Mouse (Mus musculus) CH12.LX (cell line): ENCODE measurements around the gene Fbxw10. TPM values are rescaled to one million over a fixed set of nuclear protein-coding genes. Genes with fewer than 3 reads are reported as not detected.

ENCODE experiments used
- DNase-seq: peaks from one replicate; pipeline ENCODE4 v3.0.0-alpha.2; 2013; ENCODE audit errors: extremely low read depth
- H3K27ac ChIP-seq: 2 replicates; pipeline ENCODE4 v1.5.1; 2012; ENCODE audit warnings: low read depth, mild to moderate bottlenecking, control low read depth, moderate library complexity; ENCODE audit not compliant: insufficient read depth
- H3K27me3 ChIP-seq: replicated peaks from 2 replicates; pipeline ENCODE3; 2012; ENCODE audit warnings: inconsistent platforms
- H3K36me3 ChIP-seq, 2 experiments: replicated peaks in 1 of 2; 2 replicates each; pipeline versions ENCODE3 to v1.6.1; 2012; ENCODE audit warnings: inconsistent platforms in 1 of 2, low read length in 1 of 2, mild to moderate bottlenecking in 1 of 2, mixed read lengths in 1 of 2, moderate library complexity in 1 of 2; ENCODE audit not compliant: control insufficient read depth in 1 of 2, insufficient read depth in 1 of 2
- H3K4me1 ChIP-seq, 2 experiments: 2 replicates each; pipeline ENCODE4 v1.6.1; 2012; ENCODE audit warnings: inconsistent platforms in 1 of 2, moderate library complexity in 1 of 2; ENCODE audit not compliant: insufficient read depth in 2 of 2, control insufficient read depth in 1 of 2
- H3K4me2 ChIP-seq: 2 replicates; pipeline ENCODE4 v1.6.1; 2012; ENCODE audit warnings: low read depth, mild to moderate bottlenecking, control low read depth; ENCODE audit not compliant: poor library complexity, insufficient read depth, severe bottlenecking
- H3K4me3 ChIP-seq, 3 experiments: fragments of 150-350 bp in 1 of 3; sonication (generic) in 1 of 3; replicated peaks in 1 of 3; 2 replicates each; pipeline versions ENCODE3 to v1.5.1; 2011 to 2012; ENCODE audit warnings: low read depth in 2 of 3, low read length in 2 of 3, mild to moderate bottlenecking in 2 of 3, moderate library complexity in 2 of 3, control low read depth in 1 of 3, improper control_type of control experiment in 1 of 3, inconsistent platforms in 1 of 3, mixed read lengths in 1 of 3; ENCODE audit not compliant: poor library complexity in 1 of 3
- H3K79me2 ChIP-seq: replicated peaks from 2 replicates; pipeline ENCODE4 v1.6.1; 2012; ENCODE audit warnings: mild to moderate bottlenecking, moderate library complexity; ENCODE audit not compliant: control insufficient read depth, poor library complexity, insufficient read depth, severe bottlenecking; ENCODE audit errors: extremely low read depth
- H3K9ac ChIP-seq: 2 replicates; pipeline ENCODE4 v1.6.1; 2012; ENCODE audit warnings: low read depth, mild to moderate bottlenecking, control low read depth, moderate library complexity; ENCODE audit not compliant: insufficient read depth
- H3K9me3 ChIP-seq: replicated peaks from 2 replicates; pipeline ENCODE3; 2012; ENCODE audit warnings: low read length, inconsistent platforms, mixed read lengths
- BHLHE40 ChIP-seq: IDR thresholded peaks from 2 replicates; pipeline ENCODE4 v1.6.1; 2011; ENCODE audit warnings: mild to moderate bottlenecking, low read depth, low read length, improper control_type of control experiment
- CHD2 ChIP-seq: IDR thresholded peaks from 2 replicates; pipeline ENCODE4 v1.6.1; 2011; ENCODE audit warnings: low read length, improper control_type of control experiment
- E2F4 ChIP-seq: IDR thresholded peaks from 2 replicates; pipeline ENCODE4 v1.6.1; 2011; ENCODE audit warnings: low read depth, low read length, improper control_type of control experiment; ENCODE audit not compliant: insufficient replicate concordance
- ELF1 ChIP-seq: IDR thresholded peaks from 2 replicates; pipeline ENCODE4 v1.6.1; 2014; ENCODE audit warnings: low read depth, mild to moderate bottlenecking, inconsistent platforms, low read length, improper control_type of control experiment
- ETS1 ChIP-seq: conservative IDR thresholded peaks from 2 replicates; pipeline ENCODE4 v1.6.1; 2012; ENCODE audit warnings: low read depth, mild to moderate bottlenecking, inconsistent platforms, low read length, improper control_type of control experiment, moderate library complexity
- HCFC1 ChIP-seq: IDR thresholded peaks from 2 replicates; pipeline ENCODE4 v1.6.1; 2012; ENCODE audit warnings: low read depth, mild to moderate bottlenecking, inconsistent platforms, low read length, improper control_type of control experiment
- IRF4 ChIP-seq: IDR thresholded peaks from 2 replicates; pipeline ENCODE4 v1.6.1; 2014; ENCODE audit warnings: low read depth, mild to moderate bottlenecking, inconsistent platforms, low read length, improper control_type of control experiment
- JUN ChIP-seq: IDR thresholded peaks from 2 replicates; pipeline ENCODE4 v1.6.1; 2011; ENCODE audit warnings: low read depth, mild to moderate bottlenecking, low read length, improper control_type of control experiment, moderate library complexity; ENCODE audit not compliant: insufficient read depth
- JUND ChIP-seq: conservative IDR thresholded peaks from 2 replicates; pipeline ENCODE4 v1.6.1; 2011; ENCODE audit warnings: low read depth, low read length, improper control_type of control experiment
- KAT2A ChIP-seq: IDR thresholded peaks from 2 replicates; pipeline ENCODE4 v1.6.1; 2012; ENCODE audit warnings: low read length, improper control_type of control experiment, inconsistent platforms; ENCODE audit not compliant: insufficient replicate concordance
- MAFK ChIP-seq: IDR thresholded peaks from 2 replicates; pipeline ENCODE4 v1.6.1; 2011; ENCODE audit warnings: low read length, improper control_type of control experiment; ENCODE audit not compliant: insufficient replicate concordance
- MEF2A ChIP-seq: IDR thresholded peaks from 2 replicates; pipeline ENCODE4 v1.6.1; 2014; ENCODE audit warnings: low read depth, mild to moderate bottlenecking, inconsistent platforms, low read length, improper control_type of control experiment, borderline replicate concordance
- MXI1 ChIP-seq: IDR thresholded peaks from 2 replicates; pipeline ENCODE4 v1.6.1; 2011; ENCODE audit warnings: mild to moderate bottlenecking, low read depth, low read length, improper control_type of control experiment
- NELFE ChIP-seq: IDR thresholded peaks from 2 replicates; pipeline ENCODE4 v1.6.1; 2011; ENCODE audit warnings: low read depth, low read length, improper control_type of control experiment
- NRF1 ChIP-seq: IDR thresholded peaks from 2 replicates; pipeline ENCODE4 v1.6.1; 2014; ENCODE audit warnings: low read depth, mild to moderate bottlenecking, inconsistent platforms, low read length, improper control_type of control experiment, moderate library complexity
- PAX5 ChIP-seq: IDR thresholded peaks from 2 replicates; pipeline ENCODE4 v1.6.1; 2012; ENCODE audit warnings: low read length, inconsistent platforms, mixed read lengths
- POLR2A ChIP-seq: IDR thresholded peaks from 2 replicates; pipeline ENCODE4 v1.6.1; 2011; ENCODE audit warnings: low read depth, mild to moderate bottlenecking, improper control_type of control experiment, low read length
- POLR2AphosphoS2 ChIP-seq: IDR thresholded peaks from 2 replicates; pipeline ENCODE4 v1.6.1; 2011; ENCODE audit warnings: low read depth, low read length, improper control_type of control experiment
- RCOR1 ChIP-seq: conservative IDR thresholded peaks from 2 replicates; pipeline ENCODE4 v1.6.1; 2012; ENCODE audit warnings: low read depth, mild to moderate bottlenecking, inconsistent platforms, low read length, improper control_type of control experiment
- SIN3A ChIP-seq: IDR thresholded peaks from 2 replicates; pipeline ENCODE4 v1.6.1; 2012; ENCODE audit warnings: low read length, improper control_type of control experiment, inconsistent platforms
- SMC3 ChIP-seq: IDR thresholded peaks from 2 replicates; pipeline ENCODE4 v1.6.1; 2011; ENCODE audit warnings: low read depth, low read length, improper control_type of control experiment
- TCF12 ChIP-seq: IDR thresholded peaks from 2 replicates; pipeline ENCODE4 v1.6.1; 2014; ENCODE audit warnings: low read depth, mild to moderate bottlenecking, inconsistent platforms, low read length, improper control_type of control experiment
- UBTF ChIP-seq: IDR thresholded peaks from 2 replicates; pipeline ENCODE4 v1.6.1; 2012; ENCODE audit warnings: low read depth, mild to moderate bottlenecking, inconsistent platforms, low read length, improper control_type of control experiment, moderate library complexity
- USF1 ChIP-seq: IDR thresholded peaks from 2 replicates; pipeline ENCODE4 v1.6.1; 2014; ENCODE audit warnings: low read depth, mild to moderate bottlenecking, inconsistent platforms, low read length, improper control_type of control experiment
- USF2 ChIP-seq: conservative IDR thresholded peaks from 2 replicates; pipeline ENCODE4 v1.6.1; 2011; ENCODE audit warnings: low read depth, low read length, improper control_type of control experiment
- ZC3H11A ChIP-seq: IDR thresholded peaks from 2 replicates; pipeline ENCODE4 v1.6.1; 2012; ENCODE audit warnings: low read depth, mild to moderate bottlenecking, inconsistent platforms, low read length, improper control_type of control experiment
- ZKSCAN1 ChIP-seq: IDR thresholded peaks from 2 replicates; pipeline ENCODE4 v1.6.1; 2012; ENCODE audit warnings: low read depth, inconsistent platforms, low read length, improper control_type of control experiment, borderline replicate concordance
- ZNF384 ChIP-seq: IDR thresholded peaks from 2 replicates; pipeline ENCODE4 v1.6.1; 2012; ENCODE audit warnings: low read depth, low read length, improper control_type of control experiment, inconsistent platforms
- dilution Hi-C: fragments of 300-500 bp; cut with MboI; formaldehyde crosslinking; loops from 2 replicates; pipeline ENCODE4 v1.14.3; 2020; ENCODE audit warnings: low sequenced_read_pairs; ENCODE audit not compliant: extremely low pct_unique_long_range_greater_than_20kb, extremely low pct_ligation_motif_present
- in situ Hi-C: fragments of 300-500 bp; cut with MboI; formaldehyde crosslinking; loops from 3 replicates; pipeline ENCODE4 v1.14.3; 2019; ENCODE audit warnings: low sequenced_read_pairs, low pct_ligation_motif_present, low pct_unique_long_range_greater_than_20kb, mixed read lengths
- polyA plus RNA-seq: library from polyadenylated mRNA; unstranded; fragments of >175 nt; gene quantifications from 2 replicates; pipeline ENCODE4 v1.2.1, GENCODE M21; 2012; ENCODE audit warnings: low read depth; ENCODE audit not compliant: insufficient read length
- total RNA-seq, 2 experiments: library from RNA; depleted of rRNA; stranded (reverse); fragments of 300-350 nt in 1 of 2; fragments of >200 nt in 1 of 2; gene quantifications; 2 replicates each; pipeline ENCODE4 v1.2.3; 2012 to 2014

Gene Fbxw10
- total and polyA plus RNA-seq, 3 experiments: 0.59 to 1.4 (median 0.78) TPM

DNA sequence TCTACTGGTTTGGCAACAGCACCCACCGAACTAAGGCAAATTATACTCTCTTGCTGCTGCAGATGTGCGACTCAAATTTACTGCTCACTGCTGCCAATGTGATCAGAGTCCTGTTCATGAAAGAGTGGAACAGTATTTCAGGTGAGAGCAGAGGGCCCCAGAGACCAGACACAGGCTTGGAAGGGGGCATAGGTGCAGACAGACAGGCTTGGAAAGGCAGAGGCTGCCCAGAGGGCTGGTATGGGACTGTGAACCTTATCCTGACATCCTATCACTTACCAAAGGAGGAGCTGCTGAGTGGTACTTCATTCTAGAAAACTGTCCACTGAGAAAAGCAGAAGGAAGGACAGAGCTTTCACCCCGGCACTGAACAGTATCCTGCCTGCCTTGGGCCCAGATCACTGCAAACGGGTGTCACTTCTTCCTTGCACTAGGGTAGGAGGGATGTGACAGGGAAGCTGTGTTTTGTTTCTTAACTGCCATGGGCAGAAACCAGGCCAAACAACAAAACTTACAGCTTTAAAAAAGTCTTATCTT lies 854 bp downstream of the Fbxw10 start:
- H3K27me3 ChIP-seq: no peaks in the 10 kb centered on the region
- no peak for TF ChIP-seq CHD2
- TF ChIP-seq ZKSCAN1: no peak
- TF ChIP-seq MAFK: no peak
- TF ChIP-seq ZNF384: no peak
- TF ChIP-seq UBTF: no peak
- no peak for TF ChIP-seq RCOR1
- TF ChIP-seq NRF1: no peak
- TF ChIP-seq SMC3: no peak
- TF ChIP-seq MXI1: no peak
- no peak for TF ChIP-seq PAX5
- TF ChIP-seq JUN: no peak
- TF ChIP-seq POLR2AphosphoS2: no peak
- no peak for TF ChIP-seq USF1
- TF ChIP-seq BHLHE40: no peak
- TF ChIP-seq ETS1: no peak
- TF ChIP-seq TCF12: no peak
- TF ChIP-seq SIN3A: no peak
- no peak for TF ChIP-seq MEF2A
- no peak for TF ChIP-seq ELF1
- peaks cover 2 to 11% of the 10 kb centered on the region in 2 experiments for H3K4me1 ChIP-seq
- peak overlapping the region in 1 of 3 experiments; percentile 45 for H3K4me3 ChIP-seq
- no peaks in the 10 kb centered on the region for H3K36me3 ChIP-seq
- dilution Hi-C loops (no loop called here), in situ Hi-C loops (loop anchor here (5.0 kb wide), 1 partner anchor 90 kb away; no protein-coding TSS in a partner anchor)
- DNase-seq: peak; percentile 9
- H3K9me3 ChIP-seq: no peaks in the 10 kb centered on the region
- no peaks in the 10 kb centered on the region for H3K79me2 ChIP-seq
- H3K4me2 ChIP-seq: 0 out of 2 replicates have a peak overlapping the region, but pooled peaks have one; percentile 52
- H3K9ac ChIP-seq: no peak overlapping the region
- no peak overlapping the region for H3K27ac ChIP-seq

DNA sequence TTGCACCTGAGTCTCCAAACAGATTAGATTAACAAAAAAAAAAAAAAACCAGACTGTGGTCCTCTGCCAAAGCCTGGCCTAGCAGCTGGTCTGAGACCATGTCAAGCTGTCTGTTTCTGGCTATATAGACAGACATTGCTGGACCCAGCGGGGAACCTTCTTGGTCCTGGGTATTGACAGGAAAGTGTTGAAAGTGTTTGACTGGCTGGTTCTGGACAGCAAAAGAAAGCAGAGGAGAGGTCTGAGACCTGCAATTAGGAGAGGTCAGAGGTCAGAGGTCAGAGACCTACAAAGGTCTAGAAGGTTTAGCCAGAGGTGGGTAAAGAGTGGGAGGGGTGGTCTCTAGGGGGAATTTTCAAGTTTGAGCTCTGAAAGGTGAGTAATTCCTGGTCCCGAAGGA lies 1.4 kb downstream of the Fbxw10 start:
- no peak overlapping the region for H3K4me2 ChIP-seq
- no peaks in the 10 kb centered on the region for H3K9me3 ChIP-seq
- H3K27ac ChIP-seq: no peak overlapping the region
- in situ Hi-C loops: loop anchor here (5.0 kb wide), 1 partner anchor 91 kb away; no protein-coding TSS in a partner anchor
- no peaks in the 10 kb centered on the region for H3K36me3 ChIP-seq
- H3K4me1 ChIP-seq: peaks cover 2 to 11% of the 10 kb centered on the region in 2 experiments
- TF ChIP-seq CHD2: no peak
- TF ChIP-seq JUND: no peak
- TF ChIP-seq RCOR1: no peak
- no peak for TF ChIP-seq E2F4
- no peak for TF ChIP-seq MEF2A
- no peak for TF ChIP-seq USF2
- TF ChIP-seq HCFC1: no peak
- no peak for TF ChIP-seq ZKSCAN1
- no peak for TF ChIP-seq POLR2A
- no peak for TF ChIP-seq IRF4
- TF ChIP-seq KAT2A: no peak
- no peak for TF ChIP-seq ZC3H11A
- no peak for TF ChIP-seq NELFE
- no peak overlapping the region for H3K9ac ChIP-seq
- dilution Hi-C loops: no loop called here
- H3K4me3 ChIP-seq: no peak overlapping the region
- no peak for DNase-seq
- no peaks in the 10 kb centered on the region for H3K79me2 ChIP-seq
- H3K27me3 ChIP-seq: no peaks in the 10 kb centered on the region
